Mouse (Mus musculus) thymus, postnatal 10 days (tissue): ENCODE measurements around the gene Serpini1.
A peak's percentile ranks its signal among the peaks of the same experiment; 100 is the strongest.
"Not testable (repeated sequence)": the region's sequence is repeated elsewhere in the genome, so short reads cannot be mapped to it uniquely, and the experiment has no call there.

Experiments used
- DNase-seq, 2 experiments: peaks; one replicate each; pipeline ENCODE4 v3.0.0; 2021; ENCODE audit warnings: low spot score in 2 of 2

The Serpini1 gene

DNA sequence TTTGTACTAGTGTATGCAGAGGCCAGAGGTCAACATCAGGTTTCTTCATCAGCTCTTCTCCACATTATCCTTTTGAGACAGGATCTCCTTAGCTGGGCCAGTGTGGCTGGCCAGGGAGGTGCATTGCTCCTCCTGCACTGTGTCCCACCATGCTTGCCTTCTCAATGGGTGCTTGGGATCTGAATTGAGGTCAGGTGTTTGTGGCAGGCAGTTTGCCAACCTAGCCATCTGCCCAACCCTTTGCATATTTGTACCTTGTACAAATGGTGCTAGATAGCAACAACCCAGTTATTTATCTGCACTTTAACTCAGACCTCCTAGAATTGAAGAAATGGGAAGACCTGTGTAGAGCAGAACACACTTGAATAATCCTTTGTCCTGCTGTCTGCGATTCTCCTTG lies 78.3 kb downstream of the Serpini1 start:
- no peak for DNase-seq

DNA sequence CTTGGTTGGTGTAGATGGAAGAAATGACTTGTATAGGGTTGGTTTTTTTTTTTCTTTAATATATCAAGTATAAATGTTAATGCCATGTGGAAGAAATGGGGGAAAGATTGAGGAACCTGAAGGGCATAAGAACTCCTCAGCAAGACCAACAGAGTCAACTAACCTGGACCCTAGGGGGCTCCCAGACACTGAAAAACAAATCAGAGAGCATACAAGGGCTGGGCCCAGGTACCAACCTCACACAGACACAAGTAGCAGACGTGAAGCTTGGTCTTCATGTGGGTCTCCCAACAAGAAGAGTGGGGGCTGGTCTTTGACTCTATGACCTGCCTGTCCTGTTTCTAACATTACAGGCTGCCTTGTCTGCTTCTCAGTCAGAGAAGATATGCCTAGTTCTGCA lies 82.2 kb downstream of the Serpini1 start:
- DNase-seq, result peak; percentile 16 to 39

GRCm38 (mm10) chr3:75647542-75647941 lies 90.2 kb downstream of the Serpini1 start:
- DNase-seq, result no peak

DNA sequence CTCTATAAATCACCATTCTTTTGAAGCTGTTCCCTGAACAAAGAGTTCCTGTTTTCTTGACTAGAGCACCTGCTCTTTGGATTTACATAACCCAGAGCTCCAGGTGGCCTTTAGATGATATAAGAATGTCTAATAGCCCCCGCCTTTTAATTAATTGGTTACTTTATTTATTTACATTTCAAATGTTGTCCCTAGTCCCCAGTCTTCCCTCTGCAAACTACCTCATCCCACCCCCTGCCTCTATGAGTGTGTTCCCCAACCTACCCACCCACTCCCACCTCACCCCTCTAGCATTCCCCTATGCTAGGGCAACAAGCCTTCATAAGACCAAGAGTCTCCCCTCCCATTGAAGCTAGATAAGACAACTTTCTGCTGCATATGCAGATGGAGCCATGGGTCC lies 90.9 kb downstream of the Serpini1 start:
- DNase-seq, result no peak

- not testable (repeated sequence) for DNase-seq
These were observed 93.2 kb downstream of the Serpini1 start for GRCm38 (mm10) chr3:75650416-75651154.

GRCm38 (mm10) chr3:75651603-75652115 lies 94.3 kb downstream of the Serpini1 start:
- DNase-seq, result no peak

- not testable (repeated sequence) for DNase-seq
These were observed 96.6 kb downstream of the Serpini1 start for GRCm38 (mm10) chr3:75653901-75654300.

DNA sequence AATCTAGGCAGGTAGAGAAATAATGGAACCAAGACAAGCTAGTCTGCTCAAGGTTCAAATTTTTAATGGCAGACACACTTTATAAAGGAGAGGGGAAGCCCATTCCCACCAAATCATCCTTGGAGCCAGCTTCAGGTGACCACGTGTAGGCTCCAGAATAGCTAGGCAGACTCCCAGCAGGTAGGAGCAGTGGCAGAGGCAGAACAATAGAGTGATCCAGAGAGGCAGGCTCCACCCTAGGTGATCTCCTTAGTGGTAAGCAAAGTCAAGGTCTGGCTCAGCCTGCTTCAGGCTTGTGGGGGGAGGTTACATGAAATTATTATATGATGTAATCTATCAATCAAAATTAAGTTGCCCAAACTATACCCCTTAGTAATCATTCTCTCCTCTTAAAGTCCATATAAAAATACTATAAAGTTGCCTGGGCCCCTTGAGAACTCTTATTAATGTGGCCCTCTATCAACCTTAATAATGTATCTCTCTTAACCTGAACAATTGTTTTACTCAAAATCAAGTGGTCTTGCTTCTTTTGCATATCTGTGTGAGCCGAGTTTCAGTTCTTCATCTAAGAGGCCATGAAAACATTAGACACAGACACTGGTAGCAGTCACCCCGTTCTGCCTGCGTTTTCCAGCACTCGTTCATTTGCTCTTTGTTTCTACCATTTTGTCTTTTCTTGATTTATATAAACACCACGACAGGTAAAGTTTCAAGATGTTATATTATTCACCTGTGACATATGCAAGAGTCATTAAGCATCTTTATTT lies 98.4 kb downstream of the Serpini1 start:
- DNase-seq, result no peak

DNA sequence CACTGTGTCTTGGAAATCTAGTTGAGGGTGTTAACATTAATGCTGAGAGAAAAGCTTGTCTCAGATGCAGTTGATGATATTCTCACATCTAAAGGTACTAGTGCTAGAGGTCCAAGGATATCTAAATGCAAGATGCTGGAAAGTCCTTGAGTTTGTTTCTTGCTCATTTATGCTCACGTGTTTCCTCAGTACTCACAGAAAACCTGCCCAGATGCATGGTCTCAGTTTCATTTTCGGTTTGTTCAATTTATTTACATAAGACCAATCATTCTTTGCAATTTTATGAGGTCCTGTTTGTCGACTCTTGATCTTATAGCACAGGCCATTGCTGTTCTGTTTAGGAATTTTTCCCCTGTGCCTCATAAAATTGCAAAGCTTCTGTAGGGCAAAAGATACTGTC lies 109.6 kb downstream of the Serpini1 start:
- no peak for DNase-seq

- no peak for DNase-seq
These were observed 113.1 kb downstream of the Serpini1 start for GRCm38 (mm10) chr3:75670425-75670824.

- peak in 1 of 2 experiments; percentile 20 for DNase-seq
These were observed 125.5 kb downstream of the Serpini1 start for GRCm38 (mm10) chr3:75682881-75683280.

- no peak for DNase-seq
These were observed 129.4 kb downstream of the Serpini1 start for GRCm38 (mm10) chr3:75686775-75687174.

DNA sequence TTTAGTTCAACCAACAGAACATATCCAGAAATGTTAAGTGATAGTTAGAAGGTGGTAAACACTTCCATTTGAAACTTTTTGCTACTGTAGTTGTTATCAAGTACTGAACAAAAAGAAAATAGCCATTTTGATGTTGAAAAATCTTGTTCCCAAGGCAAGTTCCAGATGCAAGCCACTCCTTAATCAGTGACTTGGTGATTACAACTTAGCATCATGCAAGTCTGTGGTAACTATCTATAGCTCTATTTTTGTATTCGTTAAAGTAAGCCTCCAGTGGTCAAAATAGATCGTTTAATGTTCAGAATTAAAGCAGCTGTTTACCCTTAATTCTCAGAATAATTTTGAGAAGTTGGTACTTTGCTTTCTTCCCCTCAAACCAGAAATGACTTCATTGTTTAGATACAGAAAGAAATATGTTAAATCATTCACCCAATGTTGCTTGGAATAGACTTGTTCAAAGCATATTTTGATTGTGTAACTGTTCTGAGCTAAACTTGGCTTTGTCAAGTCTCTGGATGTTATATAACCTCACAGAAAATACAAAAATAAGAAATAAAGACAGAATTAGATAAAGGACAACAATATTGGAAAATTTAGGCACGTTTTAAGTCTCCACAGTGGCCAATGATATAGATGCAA lies 130.0 kb downstream of the Serpini1 start:
- no peak for DNase-seq

DNA sequence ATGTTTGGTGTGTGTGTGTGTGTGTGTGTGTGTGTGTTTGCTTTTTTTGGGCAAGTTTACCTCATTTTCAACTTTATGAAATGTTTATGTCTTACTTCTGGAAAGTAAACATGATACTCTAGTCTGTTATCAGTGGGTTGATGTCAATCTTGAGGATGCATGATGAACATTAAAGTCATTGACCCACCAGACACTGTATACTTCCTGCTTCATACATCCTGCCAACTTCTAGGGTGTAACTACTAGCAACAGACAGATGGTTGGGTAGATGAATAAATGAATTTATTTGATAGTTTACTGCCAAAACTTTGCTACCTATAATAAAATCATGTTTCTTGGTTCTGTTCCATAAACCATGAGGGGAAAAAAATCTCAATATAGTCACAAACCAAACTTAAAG lies 133.0 kb downstream of the Serpini1 start:
- DNase-seq, result no peak

DNA sequence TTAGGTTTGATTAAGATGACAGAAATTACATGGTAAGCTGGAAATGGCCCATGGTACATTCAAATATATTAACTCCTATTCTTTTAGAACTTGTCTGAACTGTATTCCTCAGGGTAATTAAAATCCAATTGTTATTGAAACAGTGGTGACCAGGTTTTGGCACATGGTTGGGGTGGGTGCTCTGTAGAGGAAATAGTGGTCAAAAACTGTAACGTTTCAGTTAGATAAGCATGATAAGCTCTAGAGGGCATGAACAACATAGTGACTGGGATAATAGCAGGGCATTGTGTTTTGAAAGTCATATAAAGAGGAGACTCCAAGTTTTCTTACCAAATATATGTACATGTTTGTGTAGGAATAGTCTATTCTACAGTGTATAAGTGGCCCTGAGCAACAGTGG lies 134.7 kb downstream of the Serpini1 start:
- no peak for DNase-seq
